Mouse (Mus musculus) intestine, embryonic 15.5 days (tissue): Measurements from ENCODE around the gene Prkag3. TPM values are rescaled to one million over a fixed set of nuclear protein-coding genes. Genes with fewer than 3 reads are reported as not detected.

Experiments
- ATAC-seq: fragments of 200-750 bp; cut with Nextera tagmentation; 2 replicates; pipeline ENCODE4 v1.8.0; 2017; ENCODE audit warnings: moderate TSS enrichment, moderate library complexity
- H3K27ac ChIP-seq: fragments of 300-500 bp; sonication (generic); 2 replicates; pipeline ENCODE4 v1.5.1; 2015; ENCODE audit warnings: mild to moderate bottlenecking, inconsistent platforms
- H3K27me3 ChIP-seq: fragments of 300-500 bp; sonication (generic); replicated peaks from 2 replicates; pipeline ENCODE4 v1.6.1; 2015; ENCODE audit warnings: inconsistent platforms
- H3K36me3 ChIP-seq: fragments of 300-500 bp; sonication (generic); 2 replicates; pipeline ENCODE4 v1.6.1; 2015; ENCODE audit warnings: inconsistent platforms
- H3K4me1 ChIP-seq: fragments of 300-500 bp; sonication (generic); replicated peaks from 2 replicates; pipeline ENCODE4 v1.6.1; 2015; ENCODE audit warnings: inconsistent platforms
- H3K4me2 ChIP-seq: fragments of 300-500 bp; sonication (generic); replicated peaks from 2 replicates; pipeline ENCODE4 v1.6.1; 2015; ENCODE audit warnings: mild to moderate bottlenecking, inconsistent platforms
- H3K4me3 ChIP-seq: fragments of 300-500 bp; sonication (generic); replicated peaks from 2 replicates; pipeline ENCODE4 v1.5.1; 2015; ENCODE audit warnings: inconsistent platforms
- H3K9ac ChIP-seq: fragments of 300-500 bp; sonication (generic); 2 replicates; pipeline ENCODE4 v1.6.1; 2015; ENCODE audit warnings: inconsistent platforms
- H3K9me3 ChIP-seq: fragments of 300-500 bp; sonication (generic); 2 replicates; pipeline ENCODE4 v1.6.1; 2016; ENCODE audit warnings: inconsistent platforms
- WGBS: fragments of 180-500 bp; shearing (Covaris S2); methylation state at CpG from one replicate; pipeline ENCODE4 v1.1.7; 2015; 5-methylcytosine and 5-hydroxymethylcytosine counted together
- polyA plus RNA-seq: library from polyadenylated mRNA; unstranded; fragments of >200 nt; fragmentation: Nextera tagmentation; extraction: Ambion mirVana; gene quantifications from 2 replicates; pipeline ENCODE4 v1.2.1, GENCODE M21; 2015

Prkag3 gene
- polyA plus RNA-seq, 1 experiment from 2014 or later = 0.16 TPM

GRCm38 (mm10) chr1:74753266-74753974, 4.4 kb upstream of the Prkag3 start:
- ATAC-seq = no peak
- Histone ChIP-seq H3K9me3 (no peaks in the 10 kb centered on the region), H3K4me2 (no peak overlapping the region), H3K4me1 (peaks cover 13% of the 10 kb centered on the region), H3K27ac (no peak overlapping the region), H3K27me3 (peaks cover 8% of the 10 kb centered on the region; the same call in 1 of the 2 replicates), H3K4me3 (no peak overlapping the region), H3K9ac (no peak overlapping the region), H3K36me3 (no peaks in the 10 kb centered on the region)
- 74% methylated on average over 8 of the region's 8 CpGs for WGBS

GRCm38 (mm10) chr1:74752833-74753232, 3.8 kb upstream of the Prkag3 start:
- Histone ChIP-seq H3K36me3 (no peaks in the 10 kb centered on the region), H3K4me1 (peaks cover 13% of the 10 kb centered on the region), H3K27ac (no peak overlapping the region), H3K4me3 (no peak overlapping the region), H3K4me2 (no peak overlapping the region), H3K27me3 (peaks cover 11% of the 10 kb centered on the region; the same call in 1 of the 2 replicates), H3K9ac (no peak overlapping the region), H3K9me3 (no peaks in the 10 kb centered on the region)
- no peak for ATAC-seq
- WGBS = 91% methylated on average over 3 of the region's 3 CpGs

- H3K27ac ChIP-seq = no peak overlapping the region
- peaks cover 17% of the 10 kb centered on the region; the same call in 1 of the 2 replicates for H3K27me3 ChIP-seq
- no peaks in the 10 kb centered on the region for H3K9me3 ChIP-seq
- H3K4me2 ChIP-seq = no peak overlapping the region
- H3K4me1 ChIP-seq = peaks cover 13% of the 10 kb centered on the region
- H3K4me3 ChIP-seq = no peak overlapping the region
- H3K9ac ChIP-seq = no peak overlapping the region
- 79% methylated on average over 8 of the region's 8 CpGs for WGBS
- H3K36me3 ChIP-seq = no peaks in the 10 kb centered on the region
- no peak for ATAC-seq
Measured at GRCm38 (mm10) chr1:74752150-74752549, 3.1 kb upstream of the Prkag3 start.

- WGBS = 76% methylated on average over 4 of the region's 4 CpGs
- no peak overlapping the region for H3K9ac ChIP-seq
- no peaks in the 10 kb centered on the region for H3K9me3 ChIP-seq
- no peaks in the 10 kb centered on the region for H3K36me3 ChIP-seq
- H3K4me1 ChIP-seq = peaks cover 13% of the 10 kb centered on the region
- no peak for ATAC-seq
- H3K4me2 ChIP-seq = no peak overlapping the region
- H3K4me3 ChIP-seq = no peak overlapping the region
- no peak overlapping the region for H3K27ac ChIP-seq
- peaks cover 19% of the 10 kb centered on the region; the same call in 1 of the 2 replicates for H3K27me3 ChIP-seq
Measured at GRCm38 (mm10) chr1:74750683-74751082, 1.7 kb upstream of the Prkag3 start.

GRCm38 (mm10) chr1:74749301-74749700, 280 bp upstream of the Prkag3 start:
- peak overlapping the region; percentile 55 for H3K4me2 ChIP-seq
- 54% methylated on average over 7 of the region's 7 CpGs for WGBS
- no peak overlapping the region; the same call in 1 of the 2 replicates for H3K4me3 ChIP-seq
- no peak overlapping the region for H3K27ac ChIP-seq
- H3K4me1 ChIP-seq = peaks cover 13% of the 10 kb centered on the region
- no peak overlapping the region for H3K9ac ChIP-seq
- no peaks in the 10 kb centered on the region for H3K36me3 ChIP-seq
- ATAC-seq = peak; percentile 74
- H3K27me3 ChIP-seq = peaks cover 19% of the 10 kb centered on the region; the same call in 1 of the 2 replicates
- no peaks in the 10 kb centered on the region for H3K9me3 ChIP-seq

- no peak overlapping the region for H3K9ac ChIP-seq
- no peak for ATAC-seq
- peaks cover 19% of the 10 kb centered on the region; the same call in 1 of the 2 replicates for H3K27me3 ChIP-seq
- no peak overlapping the region for H3K4me2 ChIP-seq
- 59% methylated on average over 5 of the region's 5 CpGs for WGBS
- no peak overlapping the region for H3K27ac ChIP-seq
- H3K36me3 ChIP-seq = no peaks in the 10 kb centered on the region
- no peak overlapping the region for H3K4me3 ChIP-seq
- H3K9me3 ChIP-seq = no peaks in the 10 kb centered on the region
- H3K4me1 ChIP-seq = peaks cover 13% of the 10 kb centered on the region
Measured at GRCm38 (mm10) chr1:74747335-74747734, 1.7 kb downstream of the Prkag3 start.

GRCm38 (mm10) chr1:74740846-74741245, 8.2 kb downstream of the Prkag3 start:
- Histone ChIP-seq H3K9me3 (no peaks in the 10 kb centered on the region), H3K4me3 (no peak overlapping the region), H3K9ac (no peak overlapping the region), H3K27me3 (no peaks in the 10 kb centered on the region), H3K4me2 (no peak overlapping the region), H3K36me3 (no peaks in the 10 kb centered on the region), H3K27ac (no peak overlapping the region), H3K4me1 (no peaks in the 10 kb centered on the region)
- 78% methylated on average over 7 of the region's 7 CpGs for WGBS
- ATAC-seq = no peak

GRCm38 (mm10) chr1:74737500-74737899, 11.5 kb downstream of the Prkag3 start:
- Histone ChIP-seq H3K27ac (no peak overlapping the region), H3K9ac (no peak overlapping the region), H3K36me3 (no peaks in the 10 kb centered on the region), H3K4me3 (no peak overlapping the region), H3K9me3 (no peaks in the 10 kb centered on the region), H3K4me2 (no peak overlapping the region), H3K4me1 (no peaks in the 10 kb centered on the region), H3K27me3 (no peaks in the 10 kb centered on the region)
- no peak for ATAC-seq
- WGBS = 86% methylated on average over 7 of the region's 7 CpGs

GRCm38 (mm10) chr1:74736977-74737376, 12.0 kb downstream of the Prkag3 start:
- no peak overlapping the region for H3K27ac ChIP-seq
- H3K36me3 ChIP-seq = no peaks in the 10 kb centered on the region
- H3K4me2 ChIP-seq = no peak overlapping the region
- H3K4me1 ChIP-seq = no peaks in the 10 kb centered on the region
- H3K27me3 ChIP-seq = no peaks in the 10 kb centered on the region
- no peak for ATAC-seq
- H3K4me3 ChIP-seq = no peak overlapping the region
- 83% methylated on average over 12 of the region's 12 CpGs for WGBS
- no peaks in the 10 kb centered on the region for H3K9me3 ChIP-seq
- H3K9ac ChIP-seq = no peak overlapping the region

- H3K36me3 ChIP-seq = no peaks in the 10 kb centered on the region
- H3K4me2 ChIP-seq = no peak overlapping the region
- H3K4me3 ChIP-seq = no peak overlapping the region
- no peaks in the 10 kb centered on the region for H3K27me3 ChIP-seq
- H3K9me3 ChIP-seq = no peaks in the 10 kb centered on the region
- 75% methylated on average over 8 of the region's 8 CpGs for WGBS
- ATAC-seq = no peak
- no peak overlapping the region for H3K27ac ChIP-seq
- H3K9ac ChIP-seq = no peak overlapping the region
- H3K4me1 ChIP-seq = no peaks in the 10 kb centered on the region
Measured at GRCm38 (mm10) chr1:74728446-74728845, 20.6 kb downstream of the Prkag3 start.

- no peak overlapping the region for H3K4me3 ChIP-seq
Measured at GRCm38 (mm10) chr1:74726674-74727073, 22.3 kb downstream of the Prkag3 start.

GRCm38 (mm10) chr1:74726114-74726513, 22.9 kb downstream of the Prkag3 start:
- Histone ChIP-seq H3K27me3 (no peaks in the 10 kb centered on the region), H3K9ac (no peak overlapping the region), H3K9me3 (no peaks in the 10 kb centered on the region), H3K36me3 (no peaks in the 10 kb centered on the region), H3K4me2 (peak overlapping the region; percentile 22; the same call in 1 of the 2 replicates), H3K27ac (peak overlapping the region; percentile 32; the same call in 1 of the 2 replicates), H3K4me1 (no peaks in the 10 kb centered on the region), H3K4me3 (no peak overlapping the region)
- ATAC-seq = peak; percentile 61
- WGBS = 26% methylated on average over 5 of the region's 5 CpGs

More at GRCm38 (mm10) chr1:74726674-74727073, 22.3 kb downstream of the Prkag3 start:
- ATAC-seq = peak; percentile 88
- WGBS = 45% methylated on average over 5 of the region's 5 CpGs
- no peaks in the 10 kb centered on the region for H3K27me3 ChIP-seq
- H3K9me3 ChIP-seq = no peaks in the 10 kb centered on the region
- H3K27ac ChIP-seq = no peak overlapping the region
- peak overlapping the region; percentile 1; the same call in 1 of the 2 replicates for H3K4me2 ChIP-seq
- no peaks in the 10 kb centered on the region for H3K4me1 ChIP-seq
- no peak overlapping the region for H3K9ac ChIP-seq
- no peaks in the 10 kb centered on the region for H3K36me3 ChIP-seq

GRCm38 (mm10) chr1:74723748-74724147, 25.3 kb downstream of the Prkag3 start:
- Histone ChIP-seq H3K27me3 (no peaks in the 10 kb centered on the region), H3K9ac (no peak overlapping the region), H3K9me3 (no peaks in the 10 kb centered on the region), H3K4me3 (no peak overlapping the region), H3K4me2 (no peak overlapping the region), H3K4me1 (no peaks in the 10 kb centered on the region), H3K36me3 (no peaks in the 10 kb centered on the region), H3K27ac (no peak overlapping the region)
- WGBS = 67% methylated on average over 2 of the region's 2 CpGs
- no peak for ATAC-seq
